In the genomic region with DNA sequence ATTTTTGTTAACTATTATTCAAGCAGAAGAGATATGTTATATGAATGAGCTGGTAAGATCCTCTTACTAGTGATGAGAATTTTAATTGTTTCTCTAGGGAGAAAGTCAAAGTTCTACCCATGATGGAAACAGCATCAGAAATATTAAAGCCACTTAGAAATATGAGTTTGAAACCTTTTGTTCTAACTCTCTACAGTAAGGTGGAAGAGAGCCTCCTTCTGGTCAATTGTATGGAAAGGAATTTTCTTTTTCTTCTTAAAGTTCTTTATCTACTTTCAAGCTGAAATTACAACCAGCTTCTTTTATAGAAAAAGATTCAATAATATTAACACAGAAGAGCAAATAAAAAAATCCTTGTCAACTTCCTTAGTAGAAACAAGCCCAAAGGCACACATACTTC, we compare ENCODE assay signal across 16 mouse cellular contexts.
DNase-seq lines count a peak whose midpoint lies in the region; ATAC-seq and TF ChIP-seq lines count a peak whose summit lies in the region.
"Had no signal": no experiment of that assay in that cellular context is flagged by ENCODE, and none has a peak within 500 bp of the region (broad histone marks: within the 10 kb centered on the region; RNA-seq: fewer than 3 reads in every experiment).

No protein-coding gene starts in this region.

- no peak for TF ChIP-seq POLR2A in limb, embryonic 14.5 days (IDR thresholded peaks at IDR 0.05; ENCODE audit: borderline replicate concordance, extremely low read depth, insufficient read depth, insufficient read length)
- no peak for TF ChIP-seq POLR2A in brain, embryonic 14.5 days (IDR thresholded peaks at IDR 0.05; ENCODE audit: borderline replicate concordance, extremely low read depth, insufficient read depth, insufficient read length, poor library complexity, severe bottlenecking)

- no peak overlapping the region for H3K4me3 ChIP-seq in heart, postnatal 0 days (ENCODE audit: low read depth, low read length)
- H3K4me3 ChIP-seq in limb, embryonic 14.5 days (replicated peaks; ENCODE audit: low read length), result no peak overlapping the region
- H3K4me3 ChIP-seq in limb, embryonic 10.5 days, result no peak overlapping the region
- H3K4me3 ChIP-seq: embryonic facial prominence, embryonic 12.5 days; heart, embryonic 13.5 days; midbrain, embryonic 13.5 days; stomach, embryonic 15.5 days had no signal

- peak; percentile 28 for TF ChIP-seq CTCF in heart, postnatal 0 days (IDR thresholded peaks at IDR 0.05; ENCODE audit: low read depth)
- no peak for TF ChIP-seq CTCF in brain, embryonic 14.5 days (IDR thresholded peaks at IDR 0.05; ENCODE audit: borderline replicate concordance, extremely low read depth, insufficient read depth, insufficient read length)

- DNase-seq in heart, postnatal 0 days (ENCODE audit: low spot score), result no peak
- no peak for DNase-seq in heart, adult 9 months (ENCODE audit: low spot score in 2 of 2)
- DNase-seq in limb, embryonic 14.5 days (ENCODE audit: low spot score), result peak; percentile 49
- DNase-seq in limb, embryonic 10.5 days (ENCODE audit: low spot score), result no peak
- DNase-seq in NIH3T3 (ENCODE audit: low read depth), result peak; percentile 50
- DNase-seq in brain, embryonic 14.5 days (ENCODE audit: low read depth), result peak; percentile 39
- no peak for DNase-seq in ovary, postnatal 14 days (ENCODE audit: low spot score)
- DNase-seq: cerebellum, adult 2 months; kidney, postnatal 10 days; liver; lung, adult 18-20 months had no signal

- H3K9ac ChIP-seq in heart, postnatal 0 days (replicated peaks; ENCODE audit: low read depth, low read length), result no peak overlapping the region
- H3K9ac ChIP-seq in limb, embryonic 14.5 days (ENCODE audit: low read depth, low read length, severe bottlenecking), result no peak overlapping the region
- H3K9ac ChIP-seq: embryonic facial prominence, embryonic 12.5 days; heart, embryonic 13.5 days; midbrain, embryonic 13.5 days; stomach, embryonic 15.5 days had no signal

- H3K4me2 ChIP-seq in heart, postnatal 0 days (ENCODE audit: low read depth, low read length), result no peak overlapping the region
- no peak overlapping the region for H3K4me2 ChIP-seq in limb, embryonic 14.5 days (replicated peaks; ENCODE audit: low read depth, low read length, severe bottlenecking)
- H3K4me2 ChIP-seq: embryonic facial prominence, embryonic 12.5 days; heart, embryonic 13.5 days; midbrain, embryonic 13.5 days; stomach, embryonic 15.5 days had no signal

- ATAC-seq in heart, postnatal 0 days (ENCODE audit: insufficient read depth, low read depth), result no peak
- no peak for ATAC-seq in limb, embryonic 14.5 days (ENCODE audit: low FRiP score, low read depth)
- ATAC-seq: CD4-positive, CD25-positive, alpha-beta regulatory T cell, adult 4 months; midbrain, embryonic 13.5 days had no signal

- H3K4me1 ChIP-seq in heart, postnatal 0 days (ENCODE audit: control insufficient read depth, insufficient read depth), result no peaks in the 10 kb centered on the region
- no peaks in the 10 kb centered on the region for H3K4me1 ChIP-seq in limb, embryonic 14.5 days (ENCODE audit: control insufficient read depth, insufficient read depth, low read length)
- no peaks in the 10 kb centered on the region for H3K4me1 ChIP-seq in limb, embryonic 10.5 days
- H3K4me1 ChIP-seq: embryonic facial prominence, embryonic 12.5 days; heart, embryonic 13.5 days; midbrain, embryonic 13.5 days; stomach, embryonic 15.5 days had no signal

- no peak for TF ChIP-seq EP300 in heart, postnatal 0 days (IDR thresholded peaks at IDR 0.05; ENCODE audit: low read depth)

- H3K36me3 ChIP-seq in heart, postnatal 0 days (replicated peaks; ENCODE audit: control insufficient read depth, insufficient read depth, low read length), result no peaks in the 10 kb centered on the region
- H3K36me3 ChIP-seq in limb, embryonic 14.5 days (ENCODE audit: control insufficient read depth, insufficient read depth, low read length), result no peaks in the 10 kb centered on the region
- H3K36me3 ChIP-seq in limb, embryonic 10.5 days, result no peaks in the 10 kb centered on the region
- H3K36me3 ChIP-seq: embryonic facial prominence, embryonic 12.5 days; heart, embryonic 13.5 days; midbrain, embryonic 13.5 days; stomach, embryonic 15.5 days had no signal

- H3K27me3 ChIP-seq in heart, postnatal 0 days (ENCODE audit: control insufficient read depth, insufficient read depth, low read length), result no peaks in the 10 kb centered on the region
- H3K27me3 ChIP-seq in limb, embryonic 14.5 days (ENCODE audit: control insufficient read depth, insufficient read depth, low read length), result no peaks in the 10 kb centered on the region
- no peaks in the 10 kb centered on the region for H3K27me3 ChIP-seq in limb, embryonic 10.5 days (ENCODE audit: low read depth, poor library complexity, severe bottlenecking)
- H3K27me3 ChIP-seq: embryonic facial prominence, embryonic 12.5 days; heart, embryonic 13.5 days; midbrain, embryonic 13.5 days; stomach, embryonic 15.5 days had no signal

- H3K27ac ChIP-seq in heart, postnatal 0 days (ENCODE audit: low read depth), result no peak overlapping the region
- H3K27ac ChIP-seq in limb, embryonic 14.5 days (replicated peaks; ENCODE audit: low read depth, low read length), result no peak overlapping the region
- H3K27ac ChIP-seq in limb, embryonic 10.5 days, result no peak overlapping the region
- H3K27ac ChIP-seq: embryonic facial prominence, embryonic 12.5 days; heart, embryonic 13.5 days; midbrain, embryonic 13.5 days; stomach, embryonic 15.5 days had no signal

- H3K9me3 ChIP-seq in heart, postnatal 0 days (replicated peaks; ENCODE audit: control insufficient read depth, low read length), result no peaks in the 10 kb centered on the region
- H3K9me3 ChIP-seq in limb, embryonic 14.5 days (ENCODE audit: control insufficient read depth, low read length), result no peaks in the 10 kb centered on the region
- no peaks in the 10 kb centered on the region for H3K9me3 ChIP-seq in limb, embryonic 10.5 days (replicated peaks)
- H3K9me3 ChIP-seq: embryonic facial prominence, embryonic 12.5 days; heart, embryonic 13.5 days; midbrain, embryonic 13.5 days; stomach, embryonic 15.5 days had no signal

Comparison
In these comparisons a context has a peak if more than half of its experiments do, and no peak if none do; other contexts are left out.
1. DNase-seq: peak in limb, embryonic 14.5 days (single experiment), NIH3T3 (single experiment) and brain, embryonic 14.5 days (single experiment); none in heart, postnatal 0 days (single experiment), heart, adult 9 months (0 of 2), limb, embryonic 10.5 days (single experiment) and ovary, postnatal 14 days (single experiment).